Mouse (Mus musculus) gastrocnemius, postnatal 25 days (tissue): ENCODE data around the gene Dyrk3. TPM values are rescaled to one million over a fixed set of nuclear protein-coding genes. Genes with fewer than 3 reads are reported as not detected.
"Not testable (repeated sequence)": the region's sequence is repeated elsewhere in the genome, so short reads cannot be mapped to it uniquely, and the experiment has no call there.

ENCODE experiments used
- DNase-seq: peaks from one replicate; pipeline ENCODE4 v3.0.0; 2022
- total RNA-seq, 2 experiments: library from RNA; stranded (reverse); gene quantifications; 1 replicate in 1 of 2; 2 replicates in 1 of 2; pipeline ENCODE4 v1.2.3; 2021

The Dyrk3 gene
- total RNA-seq, 2 experiments from 2014 or later, result not detected

DNA sequence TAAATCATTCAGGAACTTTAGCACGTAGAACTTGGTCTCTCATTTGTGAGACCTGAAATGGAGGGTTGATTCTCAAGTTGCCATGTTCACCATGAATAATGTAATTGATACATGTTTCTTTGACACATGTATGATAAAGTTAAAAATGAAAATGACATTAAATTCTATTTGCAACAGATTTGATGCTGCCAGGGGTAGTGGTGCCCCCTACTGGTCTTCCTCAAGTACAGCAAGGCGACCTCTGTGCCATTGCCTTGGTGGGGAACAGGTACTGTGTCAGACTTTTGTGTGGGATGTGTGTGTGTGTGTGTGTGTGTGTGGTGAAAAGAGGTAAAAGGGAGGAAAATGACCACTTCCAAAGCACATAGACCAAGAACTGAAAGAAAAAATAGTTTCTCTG is 17.3 kb upstream of the Dyrk3 start:
- DNase-seq, result no peak

DNA sequence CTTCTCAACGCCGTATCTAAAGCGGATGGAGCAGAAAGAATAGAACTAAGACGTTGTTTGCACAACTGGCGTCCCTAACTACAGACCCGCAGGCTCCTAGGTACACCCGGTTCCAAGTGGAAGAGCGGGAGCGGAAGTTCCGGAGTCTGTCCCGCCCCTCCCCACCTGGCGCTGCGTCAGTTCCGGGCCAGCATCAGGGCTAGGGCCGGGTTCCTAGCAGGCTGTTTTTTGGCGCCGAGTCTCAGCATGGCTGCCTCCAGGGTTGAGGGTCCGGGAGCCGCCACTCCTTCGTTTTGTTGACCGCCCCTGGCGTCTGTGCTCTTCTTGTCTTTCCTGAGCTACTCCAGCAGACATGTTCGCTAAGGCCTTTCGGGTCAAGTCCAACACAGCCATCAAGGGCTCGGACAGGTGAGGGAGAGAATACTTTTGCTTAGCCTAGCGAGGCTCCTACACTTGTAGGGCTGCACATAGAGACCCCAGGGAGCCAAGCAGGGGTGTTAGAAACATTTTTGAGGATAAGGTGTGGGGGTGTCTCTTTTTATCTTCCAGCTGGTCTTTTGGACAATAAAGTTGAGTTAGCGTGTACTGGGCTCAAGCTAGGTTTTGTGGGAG is 15.0 kb upstream of the Dyrk3 start, which contains the start of gene Eif2d:
Eif2d (plus strand) TSS at position 164 of the 612 bp plus-strand sequence.
- peak; percentile 83 for DNase-seq

DNA sequence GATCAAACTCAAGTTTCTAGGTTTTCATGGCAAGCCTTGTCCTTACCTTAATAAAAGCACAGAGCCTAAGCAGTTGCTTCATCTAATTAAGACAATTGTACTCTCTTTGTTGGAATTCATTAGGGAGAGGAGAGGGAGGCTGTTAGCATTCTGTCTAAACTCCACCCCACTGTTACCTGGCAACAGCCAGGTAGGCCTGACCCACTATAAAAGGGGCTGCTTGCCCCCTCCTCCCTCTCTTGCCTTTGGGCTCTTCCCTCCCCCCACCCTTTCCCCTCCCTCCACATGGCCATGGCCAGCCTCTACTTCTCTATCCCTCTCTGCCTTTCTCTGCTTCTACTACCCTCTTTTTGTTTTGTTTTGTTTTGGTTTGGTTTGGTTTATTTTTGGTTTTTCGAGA is 11.4 kb upstream of the Dyrk3 start:
- no peak for DNase-seq

DNA sequence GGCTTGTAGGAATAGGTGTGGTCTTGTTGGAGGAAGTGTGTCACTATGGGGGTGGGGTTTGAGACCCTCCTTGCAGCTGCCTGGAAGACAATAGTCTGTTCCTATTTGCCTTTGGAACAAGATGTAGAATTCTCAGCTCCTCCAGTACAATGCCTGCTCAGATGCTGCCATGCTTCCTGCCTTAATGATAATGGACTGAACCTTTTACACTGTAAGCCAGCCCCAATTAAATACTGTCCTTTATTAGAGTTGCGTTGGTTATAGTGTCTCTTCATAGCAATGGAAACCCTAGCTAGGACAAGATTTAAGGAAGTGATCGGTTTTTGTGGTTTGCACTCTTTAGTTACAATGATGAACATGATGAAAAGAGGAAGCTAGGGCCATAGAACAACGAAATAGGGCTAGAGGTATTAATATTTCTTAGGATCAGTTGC is 8.1 kb upstream of the Dyrk3 start:
- DNase-seq, result no peak

DNA sequence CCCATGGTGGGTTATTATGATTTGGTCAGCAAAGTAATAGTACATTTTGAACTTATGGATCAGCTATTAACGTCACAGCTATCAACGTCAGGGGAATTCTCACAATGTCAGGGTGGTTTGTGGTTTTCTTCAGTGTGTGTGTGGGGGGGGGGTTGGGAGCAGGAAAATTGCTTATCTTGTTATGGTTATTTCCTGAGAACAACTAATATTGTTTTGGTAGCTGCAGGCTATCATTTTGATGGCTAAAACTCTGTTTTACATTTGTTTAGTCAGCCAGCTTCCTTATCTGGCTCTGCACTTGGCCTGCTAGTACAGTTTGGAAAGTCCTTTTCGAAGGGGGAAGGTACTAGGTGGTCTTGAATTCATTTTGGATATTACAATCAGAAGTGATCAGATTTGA is 7.1 kb upstream of the Dyrk3 start:
- not testable (repeated sequence) for DNase-seq

DNA sequence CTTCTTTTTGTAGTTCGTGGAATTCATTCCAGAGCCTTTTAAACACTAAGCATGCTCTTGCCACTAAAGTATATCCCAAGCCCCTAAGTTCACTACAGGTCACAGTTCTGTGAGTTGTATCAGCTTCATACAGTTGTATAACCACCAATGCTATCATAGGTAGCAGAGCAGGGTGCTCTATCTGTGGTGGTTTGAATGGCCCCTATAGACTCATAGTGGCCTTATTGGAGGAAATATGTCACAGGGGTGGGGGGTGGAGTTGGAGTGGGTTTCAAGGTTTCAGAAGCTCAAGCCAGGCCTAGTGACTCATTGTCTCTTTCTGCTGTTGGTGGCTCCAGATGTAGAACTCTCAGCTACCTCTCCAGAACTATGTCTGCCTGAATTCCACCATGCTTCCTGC is 4.3 kb upstream of the Dyrk3 start:
- no peak for DNase-seq

DNA sequence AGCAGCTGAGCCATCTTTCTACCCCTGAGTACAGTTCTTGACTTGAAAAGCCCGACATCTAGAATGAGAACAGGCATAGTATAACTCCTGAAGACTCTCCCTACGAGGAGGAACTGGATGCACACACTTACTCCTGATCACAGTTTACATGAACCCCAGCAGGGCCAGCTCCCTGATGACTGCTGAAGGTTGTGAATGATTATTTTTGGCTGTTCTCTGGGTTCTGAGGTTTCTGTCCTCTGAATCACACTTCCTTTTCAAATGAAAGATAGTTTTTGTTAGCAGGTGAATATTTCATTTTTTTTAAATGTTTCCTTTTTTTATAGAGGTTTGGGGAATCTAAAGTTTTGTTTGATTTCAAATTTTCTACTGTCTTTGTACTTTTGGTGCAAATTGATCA is 3.3 kb upstream of the Dyrk3 start:
- no peak for DNase-seq

DNA sequence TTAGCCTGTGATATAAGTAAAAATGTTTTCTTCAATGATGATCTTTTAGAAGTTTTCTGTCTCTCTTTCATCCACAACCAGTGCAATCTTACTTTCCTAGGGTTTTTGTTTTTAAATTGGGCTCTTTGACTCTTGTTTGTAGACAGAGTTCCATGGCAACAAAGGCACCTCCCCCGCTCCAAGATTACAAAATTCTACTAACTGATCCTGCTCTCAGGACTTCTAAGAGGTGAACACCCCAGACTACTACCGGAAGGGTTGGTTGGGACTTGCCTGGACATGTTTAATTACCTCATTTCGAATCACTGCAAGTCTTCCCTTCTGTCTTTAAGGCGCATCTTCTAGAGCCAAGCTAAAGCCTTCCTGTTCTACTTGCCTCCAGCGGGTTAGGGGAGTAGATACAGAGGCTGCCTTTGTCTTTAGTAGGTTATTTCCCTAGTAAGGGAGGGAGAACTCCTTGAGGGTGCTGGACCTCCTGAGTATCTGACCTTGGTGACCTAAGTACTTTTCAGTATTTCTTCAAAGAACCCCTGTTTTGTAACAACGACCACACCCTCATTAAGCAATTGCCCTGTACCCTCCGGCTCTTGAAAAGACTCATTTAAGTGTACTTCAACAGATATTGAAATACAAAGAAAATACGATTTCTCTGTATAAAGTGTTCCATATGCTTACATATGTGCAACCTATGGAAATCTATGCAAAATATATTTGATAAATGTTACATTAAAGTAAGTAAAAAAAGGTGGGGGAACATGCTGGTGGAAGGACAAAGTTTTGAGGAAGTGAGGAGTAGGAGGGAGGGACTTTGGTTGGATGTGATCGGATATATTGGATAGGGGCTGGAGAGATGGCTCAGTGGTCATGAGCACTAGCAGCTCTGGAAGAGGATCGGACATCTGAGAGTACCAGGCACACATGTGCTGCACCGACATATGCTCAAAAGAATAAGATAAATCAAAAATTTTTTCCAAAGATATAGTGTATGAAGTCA is 1.3 kb upstream of the Dyrk3 start:
- no peak for DNase-seq

DNA sequence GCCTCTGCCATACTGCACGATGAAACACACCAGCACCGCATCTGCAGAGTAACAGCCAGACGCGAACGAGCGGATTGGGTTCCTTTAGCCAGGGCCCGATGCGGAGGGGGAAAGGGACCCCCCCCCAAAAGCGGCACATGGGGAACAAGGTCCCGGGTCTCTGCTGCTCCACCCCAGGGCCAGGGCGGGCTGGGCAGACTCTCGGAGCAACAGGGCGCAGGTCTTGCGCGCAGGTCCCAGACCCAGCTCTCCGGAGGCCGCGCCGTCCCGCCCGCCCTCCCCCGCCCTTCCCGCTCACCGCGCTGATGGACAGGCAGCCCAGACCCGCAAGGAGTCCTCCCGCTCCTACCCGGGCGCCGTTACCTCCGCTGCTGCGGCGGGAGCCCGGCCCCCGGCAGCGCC is 422 bp downstream of the Dyrk3 start:
- no peak for DNase-seq

DNA sequence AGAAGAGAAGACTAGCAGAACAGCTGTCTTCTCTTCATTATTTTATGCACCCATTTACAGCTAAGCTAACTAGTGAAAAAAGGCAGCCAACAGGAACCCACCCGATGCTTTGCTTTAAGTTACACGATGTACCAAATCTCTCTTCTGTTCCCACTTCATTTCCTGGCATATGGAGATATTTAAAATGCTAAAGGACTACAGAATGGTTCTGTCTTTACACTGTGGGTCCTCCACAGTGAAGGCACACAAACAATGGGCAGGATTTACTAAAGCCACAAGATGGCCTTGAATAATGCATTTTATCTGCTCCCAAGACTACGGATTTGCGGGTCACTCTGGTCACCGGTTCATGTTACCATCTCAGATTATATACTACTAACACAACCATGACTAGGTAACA is 1.0 kb downstream of the Dyrk3 start:
- no peak for DNase-seq

DNA sequence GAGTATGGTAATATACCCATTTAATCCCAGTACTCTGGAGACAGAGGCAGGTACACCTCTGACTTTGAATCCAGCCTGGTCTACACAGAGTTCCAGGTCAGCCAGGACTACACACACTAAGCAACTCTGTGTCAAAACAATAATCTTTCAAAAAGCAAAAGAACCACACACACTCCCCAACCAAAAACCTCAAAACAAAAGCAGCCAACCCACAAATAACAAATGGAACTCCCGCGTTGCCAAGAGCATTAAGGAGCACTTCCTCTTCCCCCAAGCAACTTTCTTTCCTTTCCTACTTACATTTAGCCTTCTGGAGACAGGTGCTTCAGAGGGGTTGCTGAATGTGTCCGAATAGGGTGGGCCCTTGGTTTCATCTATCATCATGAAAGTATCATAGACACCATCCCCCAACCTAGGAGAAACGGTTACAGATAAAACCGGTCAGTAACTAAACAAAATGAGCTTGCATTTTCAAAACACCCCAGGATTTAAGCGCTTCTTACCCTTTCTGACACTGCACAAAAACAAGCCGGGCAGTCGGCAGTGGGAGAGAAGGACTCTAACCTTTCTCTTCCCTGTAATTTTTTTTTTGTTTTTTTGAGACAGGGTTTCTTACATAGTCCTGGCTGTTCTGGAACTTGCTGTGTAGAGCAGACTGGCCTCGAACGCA is 2.0 kb downstream of the Dyrk3 start:
- no peak for DNase-seq

DNA sequence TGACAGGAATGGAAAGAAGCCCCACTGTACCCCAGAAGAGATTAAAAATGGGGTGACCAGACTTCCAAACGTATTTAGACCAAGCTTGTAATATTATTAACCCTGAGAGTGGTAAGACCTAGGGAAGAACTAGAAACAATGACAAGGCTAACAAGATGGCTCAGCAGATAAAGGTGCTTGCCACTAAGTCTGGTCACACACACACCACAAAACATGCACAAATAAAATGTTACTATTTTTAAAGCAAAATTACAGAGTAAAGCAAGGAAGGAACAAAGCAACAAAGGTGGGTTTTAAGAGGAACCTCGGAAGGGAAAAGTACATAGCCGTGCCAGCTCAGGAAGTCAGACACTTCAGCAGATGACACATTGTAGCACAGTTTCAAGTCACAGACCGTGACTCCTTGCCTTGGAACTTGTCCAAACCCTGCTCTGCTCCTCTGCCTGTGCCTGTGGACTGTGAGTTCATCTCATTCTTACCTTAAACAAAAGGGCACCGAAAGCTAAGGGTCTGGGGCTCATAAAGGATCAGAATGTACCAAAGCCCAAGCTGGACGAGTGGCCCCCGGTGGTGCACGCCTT is 3.1 kb downstream of the Dyrk3 start:
- DNase-seq, result no peak

DNA sequence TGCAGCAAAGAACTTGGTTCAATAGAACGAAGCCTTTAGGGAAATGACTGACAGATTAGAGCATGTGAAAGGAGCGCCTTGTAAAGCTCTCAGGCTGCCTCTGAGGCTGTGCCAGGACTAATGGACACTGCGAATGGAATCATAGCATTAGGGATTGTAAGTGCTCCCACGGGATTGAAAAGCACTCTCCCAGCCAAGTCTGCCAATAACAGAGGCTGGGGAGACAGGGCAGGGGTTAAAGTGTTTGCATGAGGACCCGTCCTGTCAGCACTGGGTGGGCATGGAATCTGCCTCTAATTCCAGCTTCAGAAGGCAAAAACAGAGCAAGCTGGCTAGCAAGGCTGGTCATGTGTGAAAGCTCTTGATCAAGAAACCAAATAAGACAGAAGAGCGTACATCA is 3.9 kb downstream of the Dyrk3 start:
- DNase-seq, result no peak

DNA sequence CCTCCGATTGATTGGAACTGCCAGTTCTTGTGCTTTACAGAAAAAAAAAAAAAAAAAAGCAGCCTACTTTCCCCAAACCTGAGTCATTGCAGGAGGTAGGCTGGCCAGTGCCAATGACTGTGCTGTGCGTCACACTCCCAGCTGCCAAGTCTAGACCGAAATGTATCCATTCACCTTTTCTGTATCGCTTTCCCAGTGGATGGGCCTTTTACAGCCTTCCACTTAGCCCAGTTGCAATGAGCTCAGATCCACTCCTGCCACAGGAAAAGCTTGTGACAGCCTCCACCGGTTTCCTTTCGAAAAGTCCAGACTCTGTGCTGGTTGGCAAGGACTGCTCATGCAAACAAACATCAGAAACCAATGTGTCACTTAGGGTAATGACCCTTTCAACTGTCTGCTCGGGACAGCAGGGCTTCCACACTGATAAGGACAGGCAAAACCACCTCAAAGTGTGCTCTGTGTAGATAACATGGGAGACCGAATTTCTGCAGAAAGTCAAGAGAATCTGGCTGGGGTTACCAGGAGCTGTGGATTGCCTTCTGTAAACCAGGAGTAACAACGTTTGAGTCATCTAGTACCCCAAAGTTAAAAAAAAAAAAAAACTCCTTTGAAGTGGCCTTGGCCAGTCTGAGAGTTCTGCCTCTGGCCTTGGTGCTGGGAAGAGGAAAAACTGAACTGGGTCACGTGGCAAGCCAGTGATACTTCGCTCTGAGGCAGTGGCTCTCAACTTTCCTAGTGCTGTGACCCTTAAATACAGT is 12.0 kb downstream of the Dyrk3 start:
- no peak for DNase-seq

DNA sequence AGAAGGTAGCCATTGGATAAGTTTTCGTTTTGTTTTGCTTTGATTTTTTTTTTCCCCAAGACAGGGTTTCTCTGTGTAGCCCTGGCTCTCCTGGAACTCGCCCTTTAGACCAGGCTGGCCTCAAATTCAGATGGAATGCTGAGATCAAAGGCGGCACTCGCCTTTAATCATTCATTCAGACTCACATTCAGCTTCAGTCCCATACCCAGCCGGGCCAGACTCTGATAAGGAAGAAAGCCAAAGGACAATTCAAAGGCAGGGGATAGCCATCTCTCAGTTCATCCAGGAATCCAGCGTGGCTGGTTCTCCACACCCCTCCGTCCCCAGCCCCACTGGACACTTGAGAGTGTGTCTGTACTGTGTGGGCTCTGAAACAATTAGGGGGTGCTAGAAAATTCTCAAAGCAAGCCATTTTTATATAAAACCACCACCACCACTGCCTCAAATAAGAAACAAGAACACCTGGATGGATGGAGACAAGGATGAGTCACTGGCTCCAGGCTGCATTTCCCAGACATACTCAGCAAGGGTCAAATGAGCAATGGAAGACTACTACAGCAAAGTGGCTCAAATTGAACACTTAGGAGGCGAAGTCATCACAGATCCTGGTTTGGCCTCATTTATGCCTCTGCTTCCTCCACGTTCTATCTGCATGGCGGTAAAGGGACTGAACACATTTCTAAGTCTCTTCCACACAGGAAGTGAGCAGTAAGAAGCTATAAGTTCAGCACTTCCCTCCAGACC is 14.4 kb downstream of the Dyrk3 start:
- DNase-seq, result no peak

DNA sequence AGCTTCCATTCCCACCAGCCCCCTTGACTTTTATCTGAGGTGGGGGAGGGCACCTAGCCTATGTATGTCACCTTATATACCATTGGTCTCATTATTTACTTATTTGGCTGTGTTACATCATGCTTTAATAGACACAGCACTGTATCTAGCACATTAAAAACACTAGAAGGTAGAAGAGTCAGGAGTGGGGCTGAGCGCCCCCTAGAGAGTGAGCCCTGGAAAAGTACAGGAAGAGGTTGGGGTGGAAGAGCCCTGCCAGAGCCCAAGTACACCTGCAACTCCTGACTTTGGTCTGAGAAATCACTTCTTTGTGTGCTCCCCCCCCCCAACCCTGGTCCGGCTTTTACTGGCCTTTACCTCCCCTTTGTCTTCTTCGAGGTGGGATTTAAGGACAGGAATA is 16.2 kb downstream of the Dyrk3 start:
- DNase-seq, result no peak

DNA sequence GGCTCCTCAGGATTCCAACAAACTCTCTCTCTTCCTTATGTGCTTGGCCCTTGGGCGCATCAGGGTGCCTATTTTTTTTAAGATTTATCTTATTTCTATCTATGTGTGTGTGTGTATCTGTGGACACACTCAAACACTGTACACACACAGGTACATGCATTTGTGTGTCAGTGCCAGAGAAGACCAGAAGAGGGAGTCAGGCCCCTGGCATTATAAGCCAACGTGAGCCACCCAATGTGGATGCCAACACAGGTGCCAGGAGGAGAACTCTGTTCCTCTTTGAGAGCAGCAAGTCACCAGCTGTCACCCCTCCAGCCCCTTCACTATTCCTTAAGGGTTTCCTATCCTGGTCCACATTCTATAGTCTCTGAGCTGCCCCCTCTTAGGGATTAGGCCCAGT is 19.1 kb downstream of the Dyrk3 start:
- no peak for DNase-seq

DNA sequence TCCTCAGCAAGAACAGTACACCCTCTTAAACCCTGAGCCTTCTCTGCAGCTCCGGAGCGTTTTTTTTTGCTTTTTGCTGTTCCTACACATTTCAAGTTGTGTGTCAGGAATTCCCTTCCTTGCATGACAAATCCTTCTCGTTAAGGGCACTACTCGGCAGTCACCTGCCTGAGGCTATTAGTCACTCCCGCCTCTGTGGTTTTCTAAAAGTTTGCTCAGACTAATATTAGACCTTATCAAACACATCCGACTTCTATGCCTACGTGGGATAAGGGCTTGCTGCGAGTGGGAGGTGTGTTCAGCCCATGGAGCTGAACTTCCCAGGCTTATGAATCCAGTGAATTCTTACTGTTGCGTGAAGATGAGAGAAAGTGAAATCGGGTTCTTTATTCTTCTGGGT is 19.6 kb downstream of the Dyrk3 start:
- DNase-seq, result no peak

DNA sequence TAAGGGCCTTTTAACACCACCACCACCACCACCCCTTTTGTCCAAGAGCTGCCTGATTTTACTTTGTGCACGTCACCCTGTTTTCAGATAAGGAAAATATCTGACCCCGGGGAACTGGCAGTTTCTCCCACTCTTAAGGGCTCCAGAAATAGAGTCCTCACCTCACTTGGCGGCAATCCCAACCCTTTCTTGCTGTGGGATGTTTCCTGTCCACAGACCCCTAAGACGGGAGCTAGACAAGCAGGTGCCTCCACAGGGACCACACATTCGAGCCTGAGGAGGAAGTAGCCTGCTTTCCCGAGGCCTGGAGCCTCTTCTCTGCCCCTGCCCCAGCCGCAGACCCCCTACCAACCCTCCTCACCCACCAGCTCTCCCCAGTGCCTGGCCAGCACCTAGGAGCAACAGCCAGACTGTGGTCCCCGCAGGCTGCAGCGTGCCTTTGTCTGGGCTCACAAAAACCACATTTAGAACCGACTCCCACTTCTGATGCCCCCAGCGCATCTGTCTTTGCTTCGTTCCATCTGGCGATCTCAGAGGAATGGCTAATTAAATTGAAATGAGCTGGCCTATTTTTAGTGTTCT is 21.6 kb downstream of the Dyrk3 start:
- no peak for DNase-seq

DNA sequence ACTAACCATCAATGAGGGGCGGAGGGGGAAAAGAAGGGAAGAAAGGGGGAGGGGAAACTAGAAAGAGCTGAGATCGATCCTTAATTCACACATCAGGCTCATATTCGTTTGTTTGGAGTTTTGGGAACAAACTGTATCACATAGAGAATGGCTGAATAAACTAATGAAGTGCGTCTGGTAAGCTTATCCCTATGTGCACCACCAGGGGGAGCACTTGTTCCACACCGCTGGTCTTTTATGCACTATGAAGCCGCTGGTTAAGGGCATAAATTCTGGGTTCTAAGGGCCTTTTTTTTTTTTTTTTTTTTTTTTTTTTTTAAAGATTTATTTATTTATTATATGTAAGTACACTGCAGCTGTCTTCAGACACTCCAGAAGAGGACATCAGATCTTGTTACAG is 22.2 kb downstream of the Dyrk3 start:
- no peak for DNase-seq

DNA sequence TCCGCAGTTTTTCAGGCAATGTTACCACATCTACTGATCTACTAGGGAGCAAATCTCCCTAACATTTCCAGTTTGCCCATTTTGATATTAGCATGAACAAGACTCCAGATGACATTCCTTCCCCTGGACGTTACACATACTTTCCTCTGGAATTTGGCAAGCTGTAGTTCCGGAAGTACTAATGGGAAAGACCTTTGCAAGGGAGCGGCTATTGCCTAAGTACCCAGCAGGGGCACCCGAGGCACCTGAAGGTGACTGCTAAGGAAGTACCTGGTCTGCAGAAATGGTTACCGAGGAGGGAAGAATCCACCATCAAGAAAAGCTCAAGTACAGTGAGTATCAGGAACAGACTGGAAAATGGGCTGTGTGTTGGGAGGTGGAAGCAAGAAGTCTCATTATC is 25.6 kb downstream of the Dyrk3 start:
- DNase-seq, result no peak
